Mouse (Mus musculus): Measurements from ENCODE around the gene Mfap3l.

- TF ChIP-seq CTCF (IDR thresholded peaks at IDR 0.05; ENCODE audit: low read depth) = no peak
- no peak for TF ChIP-seq EP300 (optimal IDR thresholded peaks at IDR 0.05)
Observed at GRCm38 (mm10) chr8:60645911-60646310, 13.3 kb downstream of the Mfap3l start.
